Mouse (Mus musculus) CD4-positive, CD25-positive, alpha-beta regulatory T cell, adult 4 months (primary cell): ENCODE data around the gene Ramp1. TPM values are rescaled to one million over a fixed set of nuclear protein-coding genes. Genes with fewer than 3 reads are reported as not detected.
A peak's percentile ranks its signal among the peaks of the same experiment; 100 is the strongest.

Source experiments
- ATAC-seq: one replicate; pipeline ENCODE4 v1.8.0; 2017
- polyA plus RNA-seq, 2 experiments: library from polyadenylated mRNA; unstranded; fragments of 100-300 nt; shearing (Covaris generic); gene quantifications; one replicate each; pipeline ENCODE4 v1.2.1; 2017

Gene Ramp1
- polyA plus RNA-seq, 2 experiments from 2014 or later, result 28.9 to 31.6 TPM

DNA sequence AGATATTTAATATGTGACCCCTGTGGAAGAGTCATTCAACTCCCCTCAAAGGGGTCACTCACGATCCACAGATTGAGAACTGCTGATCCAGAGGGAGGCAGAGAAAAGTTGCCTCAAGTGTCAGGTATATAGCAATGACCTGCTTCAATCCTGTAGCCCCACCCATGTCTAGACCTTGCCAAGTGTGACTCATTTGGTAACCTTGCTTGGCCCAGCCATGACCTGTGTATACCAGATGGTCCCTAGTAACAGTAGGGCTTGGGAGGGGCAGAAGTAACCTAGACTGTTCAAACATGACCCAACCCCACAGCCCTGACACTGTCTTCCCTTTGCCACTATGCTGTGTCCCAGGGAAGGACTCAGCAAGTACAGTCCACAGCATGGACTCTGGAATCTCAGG, 61.1 kb downstream of the Ramp1 start:
- ATAC-seq, result no peak

DNA sequence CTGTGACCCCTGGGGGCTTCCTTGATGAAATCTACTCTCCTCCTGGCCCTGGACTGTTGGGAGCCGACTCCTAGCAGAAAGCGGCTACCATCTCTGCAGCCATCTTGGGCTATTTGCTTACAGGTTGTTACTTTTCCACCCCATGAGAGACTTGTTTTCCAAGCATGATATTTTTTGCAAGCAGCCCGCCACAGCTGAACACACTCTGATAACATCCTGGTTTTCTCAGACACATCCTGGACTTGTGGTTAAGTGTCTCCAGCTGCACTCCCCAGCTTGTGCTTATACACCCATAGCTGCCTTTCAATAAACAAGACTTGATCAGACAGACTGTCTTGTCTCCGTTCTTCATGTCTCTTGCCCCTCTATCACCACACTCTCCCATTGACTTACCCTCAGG, 61.6 kb downstream of the Ramp1 start:
- no peak for ATAC-seq

DNA sequence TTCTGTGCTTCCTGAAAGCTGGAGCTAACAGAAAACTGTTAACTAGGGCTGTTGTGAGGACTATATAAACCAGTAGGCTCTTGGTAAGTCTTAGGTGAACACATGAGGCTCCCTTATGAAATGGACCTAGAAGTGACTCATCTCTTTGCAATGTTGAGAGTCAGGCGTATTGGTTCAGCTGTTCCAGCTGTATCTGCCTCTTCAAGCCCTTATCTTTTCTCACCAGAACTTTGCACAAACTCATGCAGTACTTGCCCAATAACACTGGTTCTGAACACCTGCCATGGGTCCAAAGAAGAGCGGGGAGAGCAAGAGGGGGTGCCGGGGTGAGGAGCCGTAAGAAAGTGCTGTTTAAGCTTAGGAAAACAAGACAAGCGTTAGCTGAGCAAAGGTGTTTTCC, 68.6 kb downstream of the Ramp1 start:
- no peak for ATAC-seq

DNA sequence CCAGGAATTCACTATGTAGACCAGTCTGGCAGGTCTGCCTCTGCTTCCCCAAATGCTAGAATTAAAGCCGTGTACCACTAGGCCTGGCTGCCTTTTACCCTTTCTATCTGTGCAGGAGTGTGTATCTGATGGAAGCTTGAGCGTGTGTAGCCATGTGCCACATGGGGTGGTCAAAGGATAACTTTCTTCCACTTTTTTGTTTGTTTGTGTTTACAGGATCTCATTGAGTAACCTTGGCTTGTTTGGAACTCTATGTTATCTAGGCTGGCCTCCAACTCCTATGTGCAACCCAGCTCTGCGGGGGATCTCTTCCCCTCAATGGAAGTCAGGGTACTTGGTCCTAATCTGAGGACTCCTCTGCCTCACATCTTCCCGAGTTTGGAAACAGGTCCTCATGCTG, 69.3 kb downstream of the Ramp1 start:
- no peak for ATAC-seq

DNA sequence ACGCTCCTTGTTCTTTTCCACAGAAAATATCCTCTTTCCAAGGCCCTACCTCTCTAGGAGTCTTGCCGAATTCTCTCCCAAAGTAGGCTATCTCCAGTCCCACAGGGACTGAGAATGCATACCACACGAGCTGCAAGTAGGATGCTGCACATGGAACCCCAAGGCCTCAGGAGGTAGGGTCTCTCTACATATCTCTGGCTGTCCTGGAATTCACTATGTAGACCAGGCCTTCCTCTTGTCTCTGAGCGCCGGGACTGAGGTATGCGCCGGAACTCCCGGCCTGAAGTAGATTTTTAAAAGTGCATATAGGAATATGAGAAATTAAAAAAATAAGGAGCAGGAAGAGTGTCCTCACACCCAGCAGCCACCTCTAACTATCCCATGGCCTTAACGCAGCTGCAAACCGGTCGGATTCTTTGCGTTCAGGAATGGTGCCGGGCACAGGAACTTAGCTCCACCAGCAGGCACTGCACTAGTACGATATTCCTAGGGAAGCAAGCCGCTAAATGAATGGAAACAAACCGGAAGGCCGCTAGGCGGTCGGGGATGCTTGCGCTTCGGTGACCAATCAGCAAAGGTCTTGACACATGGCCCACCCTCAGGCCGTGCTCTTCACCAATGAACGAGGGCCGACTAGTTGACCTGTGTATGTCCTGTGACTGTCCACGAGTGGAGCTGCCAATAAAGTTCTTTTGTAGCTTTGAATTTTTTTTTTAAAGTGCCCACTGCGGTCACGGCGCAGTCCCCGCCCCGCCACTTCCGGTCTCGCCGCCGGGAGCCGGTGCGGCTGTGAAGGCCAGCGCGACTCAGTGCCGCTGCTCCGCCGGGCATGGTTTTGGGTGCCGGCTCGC, 70.2 kb downstream of the Ramp1 start, which contains the start of gene Ube2f:
Gene Ube2f, plus strand, starts transcription at position 741 of the 851 bp plus-strand sequence.
- ATAC-seq, result peak; percentile 97

DNA sequence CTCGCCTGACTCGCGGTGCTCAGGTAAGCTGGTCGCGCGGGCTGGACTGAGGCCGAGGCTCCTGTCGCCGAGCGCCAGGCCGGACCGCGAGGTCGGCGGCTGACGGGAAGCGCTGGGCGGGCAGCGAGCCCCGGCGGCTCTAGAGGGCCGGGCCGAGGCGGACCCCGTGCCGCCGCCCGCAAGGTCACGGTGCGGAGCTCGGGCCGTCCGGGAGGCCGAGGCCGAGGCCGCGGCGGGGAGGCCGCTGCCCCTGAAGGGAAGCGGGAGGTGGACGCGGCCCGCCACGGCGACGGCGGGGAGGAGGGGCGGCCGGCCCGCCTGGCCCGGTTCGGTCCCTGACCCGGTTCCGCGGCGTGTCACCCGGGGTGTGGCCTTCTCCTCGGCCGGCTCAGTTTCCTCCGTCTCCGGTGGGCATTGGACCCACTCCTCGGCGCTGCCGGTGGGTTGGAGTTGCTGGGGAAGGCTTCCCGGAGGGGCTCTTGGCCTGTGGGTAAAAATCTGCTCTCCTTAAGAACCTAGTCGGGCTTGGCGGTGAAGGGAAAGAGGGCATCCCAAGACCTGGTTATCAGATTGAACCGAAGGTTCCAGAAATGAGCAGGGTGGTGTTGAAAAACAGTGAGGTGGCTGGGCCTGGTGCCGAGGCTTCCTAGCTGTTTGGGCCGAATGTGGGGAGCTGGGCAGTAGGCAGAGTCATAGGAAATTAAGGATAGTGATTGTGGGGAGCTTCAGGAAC, 71.0 kb downstream of the Ramp1 start:
- peak; percentile 2 for ATAC-seq

- no peak for ATAC-seq
Observed at GRCm38 (mm10) chr1:91251148-91251650, 71.6 kb downstream of the Ramp1 start.

DNA sequence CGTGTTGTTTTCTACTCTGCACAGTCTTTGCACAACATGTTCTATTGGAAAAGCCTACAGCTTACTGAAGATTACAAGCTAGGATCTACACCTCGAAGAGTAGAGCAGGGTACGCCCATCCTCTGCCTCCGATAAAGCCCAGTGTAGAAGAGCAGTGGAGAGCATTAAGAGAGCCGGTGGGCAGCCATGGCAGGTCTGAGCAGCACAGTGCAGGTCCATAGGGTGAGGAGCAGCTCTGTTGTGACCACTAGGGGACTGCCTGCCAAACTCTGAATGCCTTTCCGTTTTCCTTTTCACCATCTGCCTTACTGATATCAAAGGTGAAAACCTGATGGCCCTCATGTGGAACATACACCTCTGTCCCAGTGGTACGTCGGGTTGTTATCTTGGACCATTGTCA, 72.3 kb downstream of the Ramp1 start:
- ATAC-seq, result no peak

GRCm38 (mm10) chr1:91257918-91258317, 78.3 kb downstream of the Ramp1 start:
- no peak for ATAC-seq

DNA sequence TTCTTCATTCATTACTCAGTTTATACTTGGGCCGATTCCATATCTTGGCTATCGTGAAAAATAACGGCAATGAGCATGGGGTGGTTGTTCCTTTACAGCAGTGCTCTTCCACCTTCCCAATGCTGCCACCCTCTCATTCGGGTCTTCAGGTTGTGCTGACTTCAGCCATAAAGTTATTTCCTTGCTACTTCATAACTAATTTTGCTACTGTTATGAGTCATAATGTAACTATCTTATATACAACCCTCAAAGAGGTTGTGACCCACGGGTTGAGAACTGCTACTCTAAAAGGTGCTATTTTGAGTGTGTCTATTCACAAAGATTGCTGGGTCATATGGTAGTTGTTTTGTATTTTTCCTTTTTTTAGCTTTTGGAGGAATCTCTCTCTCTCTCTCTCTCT, 80.2 kb downstream of the Ramp1 start:
- peak; percentile 66 for ATAC-seq

GRCm38 (mm10) chr1:91262508-91262907, 82.9 kb downstream of the Ramp1 start:
- ATAC-seq, result no peak

GRCm38 (mm10) chr1:91272260-91272659, 92.6 kb downstream of the Ramp1 start:
- no peak for ATAC-seq

Other genes with a start within 250 kb of the Ramp1 start
- gene Prlh, start 226.7 kb upstream of the Ramp1 start, polyA plus RNA-seq, result not detected
- not detected for gene Rab17, start 210.2 kb upstream of the Ramp1 start, polyA plus RNA-seq
- gene Lrrfip1, start 181.1 kb upstream of the Ramp1 start, polyA plus RNA-seq, result 100 to 1,000 TPM; 175 to 217 TPM
- gene Rbm44, start 34.7 kb upstream of the Ramp1 start, polyA plus RNA-seq, result 1 to 10 TPM in 1 of 2 experiments, under 1 TPM in 1; 0.83 to 2.2 TPM
- gene Ube2f, start 70.5 kb downstream of the Ramp1 start, polyA plus RNA-seq, result 10 to 100 TPM; 85.2 to 93.4 TPM
- gene Scly, start 118.5 kb downstream of the Ramp1 start, polyA plus RNA-seq, result 10 to 100 TPM; 57.1 to 91.0 TPM
- not detected for gene Espnl, start 142.3 kb downstream of the Ramp1 start, polyA plus RNA-seq
- gene Klhl30, start 171.2 kb downstream of the Ramp1 start, polyA plus RNA-seq, result not detected
- gene Erfe, start 186.6 kb downstream of the Ramp1 start, polyA plus RNA-seq, result not detected
- gene Ilkap, start 219.0 kb downstream of the Ramp1 start, polyA plus RNA-seq, result 10 to 100 TPM; 30.3 to 36.3 TPM
- gene Hes6, start 234.2 kb downstream of the Ramp1 start, polyA plus RNA-seq, result 10 to 100 TPM; 11.4 to 12.5 TPM